Mouse (Mus musculus) hindbrain, embryonic 11.5 days (tissue): ENCODE data around the gene Gm28043. TPM values are rescaled to one million over a fixed set of nuclear protein-coding genes. Genes with fewer than 3 reads are reported as not detected.

Experiments
- ATAC-seq: fragments of 200-750 bp; cut with Nextera tagmentation; 2 replicates; pipeline ENCODE4 v1.8.0; 2017; ENCODE audit warnings: mild to moderate bottlenecking, moderate TSS enrichment, moderate library complexity; ENCODE audit not compliant: low FRiP score
- DNase-seq: peaks from one replicate; pipeline ENCODE4 v3.0.0-alpha.2; 2015; ENCODE audit warnings: low spot score
- H3K27ac ChIP-seq: fragments of 300-500 bp; sonication (generic); 2 replicates; pipeline ENCODE4 v1.5.1; 2014; ENCODE audit warnings: mild to moderate bottlenecking, low read depth, low read length
- H3K27me3 ChIP-seq: fragments of 300-500 bp; sonication (generic); 2 replicates; pipeline ENCODE4 v1.6.1; 2014; ENCODE audit warnings: mild to moderate bottlenecking, low read length, moderate library complexity, mixed read lengths; ENCODE audit not compliant: control insufficient read depth, insufficient read depth
- H3K36me3 ChIP-seq: fragments of 300-500 bp; sonication (generic); 2 replicates; pipeline ENCODE4 v1.6.1; 2014; ENCODE audit warnings: mild to moderate bottlenecking, low read length, moderate library complexity, mixed read lengths; ENCODE audit not compliant: control insufficient read depth, insufficient read depth
- H3K4me1 ChIP-seq: fragments of 300-500 bp; sonication (generic); replicated peaks from 2 replicates; pipeline ENCODE4 v1.6.1; 2014; ENCODE audit warnings: low read length, mixed read lengths; ENCODE audit not compliant: control insufficient read depth, insufficient read depth
- H3K4me2 ChIP-seq: fragments of 300-500 bp; sonication (generic); replicated peaks from 2 replicates; pipeline ENCODE4 v1.6.1; 2014; ENCODE audit warnings: mild to moderate bottlenecking, low read depth, low read length
- H3K4me3 ChIP-seq: fragments of 300-500 bp; sonication (generic); 2 replicates; pipeline ENCODE4 v1.5.1; 2014; ENCODE audit warnings: low read depth, low read length
- H3K9ac ChIP-seq: fragments of 300-500 bp; sonication (generic); 2 replicates; pipeline ENCODE4 v1.6.1; 2014; ENCODE audit warnings: low read depth, low read length
- H3K9me3 ChIP-seq: fragments of 300-500 bp; sonication (generic); 2 replicates; pipeline ENCODE4 v1.6.1; 2016; ENCODE audit warnings: low read length; ENCODE audit not compliant: control insufficient read depth
- WGBS: fragments of 180-500 bp; shearing (Covaris S2); extraction: QIAGEN DNeasy Blood & Tissue Kit; methylation state at CpG from one replicate; pipeline ENCODE4 v1.1.7; 2014; 5-methylcytosine and 5-hydroxymethylcytosine counted together
- polyA plus RNA-seq: library from polyadenylated mRNA; unstranded; fragments of >200 nt; fragmentation: Nextera tagmentation; extraction: Ambion mirVana; gene quantifications from 2 replicates; pipeline ENCODE4 v1.2.1, GENCODE M21; 2014

Gene Gm28043
- polyA plus RNA-seq, 1 experiment from 2014 or later, result 3.2 TPM

- Histone ChIP-seq H3K4me1 (peaks cover 9% of the 10 kb centered on the region), H3K36me3 (peaks cover 3% of the 10 kb centered on the region; the same call in 1 of the 2 replicates), H3K4me3 (no peak overlapping the region), H3K4me2 (no peak overlapping the region), H3K27ac (no peak overlapping the region), H3K9me3 (no peaks in the 10 kb centered on the region), H3K27me3 (no peaks in the 10 kb centered on the region), H3K9ac (no peak overlapping the region)
- ATAC-seq, result peak; percentile 69; the same call in 1 of the 2 replicates
- WGBS, result 24% methylated on average over 3 of the region's 3 CpGs
- DNase-seq, result peak; percentile 75
Observed at GRCm38 (mm10) chr17:29704781-29705180, 90.1 kb downstream of the Gm28043 start.

- no peak overlapping the region for H3K4me3 ChIP-seq
- H3K36me3 ChIP-seq, result no peaks in the 10 kb centered on the region; the same call in 1 of the 2 replicates
- H3K4me2 ChIP-seq, result no peak overlapping the region
- H3K27me3 ChIP-seq, result no peaks in the 10 kb centered on the region
- ATAC-seq, result no peak
- H3K27ac ChIP-seq, result no peak overlapping the region
- 87% methylated on average over 5 of the region's 5 CpGs for WGBS
- H3K4me1 ChIP-seq, result peaks cover 9% of the 10 kb centered on the region
- no peak overlapping the region for H3K9ac ChIP-seq
- H3K9me3 ChIP-seq, result no peaks in the 10 kb centered on the region
- no peak for DNase-seq
Observed at GRCm38 (mm10) chr17:29705881-29706280, 91.2 kb downstream of the Gm28043 start.

GRCm38 (mm10) chr17:29706981-29707545 lies 92.4 kb downstream of the Gm28043 start:
- no peaks in the 10 kb centered on the region for H3K9me3 ChIP-seq
- ATAC-seq (no peak), DNase-seq (no peak)
- WGBS, result 61% methylated on average over 5 of the region's 5 CpGs
- no peak overlapping the region for H3K9ac ChIP-seq
- H3K36me3 ChIP-seq, result no peaks in the 10 kb centered on the region
- peaks cover 9% of the 10 kb centered on the region for H3K4me1 ChIP-seq
- 0 out of 2 replicates have a peak overlapping the region, but pooled peaks have one; percentile 27 for H3K27ac ChIP-seq
- no peak overlapping the region for H3K4me3 ChIP-seq
- H3K4me2 ChIP-seq, result no peak overlapping the region
- H3K27me3 ChIP-seq, result no peaks in the 10 kb centered on the region

- H3K27ac ChIP-seq, result no peak overlapping the region
Observed at GRCm38 (mm10) chr17:29708783-29709182, 94.1 kb downstream of the Gm28043 start.

GRCm38 (mm10) chr17:29710562-29711044 lies 95.9 kb downstream of the Gm28043 start:
- Histone ChIP-seq H3K4me3 (no peak overlapping the region), H3K9ac (no peak overlapping the region), H3K27me3 (no peaks in the 10 kb centered on the region), H3K9me3 (no peaks in the 10 kb centered on the region), H3K36me3 (no peaks in the 10 kb centered on the region), H3K27ac (no peak overlapping the region), H3K4me1 (peaks cover 9% of the 10 kb centered on the region), H3K4me2 (no peak overlapping the region)
- no peak for ATAC-seq
- 74% methylated on average over 11 of the region's 11 CpGs for WGBS
- DNase-seq, result no peak

More at GRCm38 (mm10) chr17:29708783-29709182, 94.1 kb downstream of the Gm28043 start:
- Histone ChIP-seq H3K9me3 (no peaks in the 10 kb centered on the region), H3K4me3 (no peak overlapping the region), H3K36me3 (no peaks in the 10 kb centered on the region), H3K4me1 (peaks cover 9% of the 10 kb centered on the region), H3K27me3 (no peaks in the 10 kb centered on the region), H3K9ac (no peak overlapping the region), H3K4me2 (no peak overlapping the region)
- no peak for DNase-seq
- WGBS, result 81% methylated on average over 5 of the region's 5 CpGs
- no peak for ATAC-seq

GRCm38 (mm10) chr17:29711076-29711744 lies 96.5 kb downstream of the Gm28043 start:
- H3K9me3 ChIP-seq, result no peaks in the 10 kb centered on the region
- no peaks in the 10 kb centered on the region for H3K36me3 ChIP-seq
- no peak overlapping the region for H3K27ac ChIP-seq
- no peak overlapping the region for H3K9ac ChIP-seq
- 83% methylated on average over 19 of the region's 19 CpGs for WGBS
- ATAC-seq (no peak), DNase-seq (no peak)
- no peak overlapping the region for H3K4me3 ChIP-seq
- H3K27me3 ChIP-seq, result no peaks in the 10 kb centered on the region
- no peak overlapping the region for H3K4me2 ChIP-seq
- peaks cover 13% of the 10 kb centered on the region for H3K4me1 ChIP-seq

GRCm38 (mm10) chr17:29711745-29712431 lies 97.2 kb downstream of the Gm28043 start:
- Histone ChIP-seq H3K9ac (no peak overlapping the region), H3K36me3 (no peaks in the 10 kb centered on the region)

GRCm38 (mm10) chr17:29712565-29712964 lies 97.9 kb downstream of the Gm28043 start:
- Histone ChIP-seq H3K27ac (no peak overlapping the region), H3K27me3 (no peaks in the 10 kb centered on the region), H3K4me1 (peaks cover 14% of the 10 kb centered on the region), H3K36me3 (no peaks in the 10 kb centered on the region), H3K4me2 (no peak overlapping the region), H3K9me3 (no peaks in the 10 kb centered on the region), H3K9ac (no peak overlapping the region), H3K4me3 (no peak overlapping the region)
- DNase-seq (no peak), ATAC-seq (no peak)
- WGBS, result 80% methylated on average over 7 of the region's 7 CpGs

More at GRCm38 (mm10) chr17:29711745-29712431, 97.2 kb downstream of the Gm28043 start:
- WGBS, result 78% methylated on average over 8 of the region's 8 CpGs
- H3K27me3 ChIP-seq, result no peaks in the 10 kb centered on the region
- ATAC-seq, result no peak
- H3K27ac ChIP-seq, result no peak overlapping the region
- DNase-seq, result no peak
- no peak overlapping the region for H3K4me2 ChIP-seq
- no peak overlapping the region for H3K4me3 ChIP-seq
- peaks cover 14% of the 10 kb centered on the region for H3K4me1 ChIP-seq
- H3K9me3 ChIP-seq, result no peaks in the 10 kb centered on the region
